Mouse (Mus musculus): ENCODE results near the gene Bmf.

Gene Bmf

DNA sequence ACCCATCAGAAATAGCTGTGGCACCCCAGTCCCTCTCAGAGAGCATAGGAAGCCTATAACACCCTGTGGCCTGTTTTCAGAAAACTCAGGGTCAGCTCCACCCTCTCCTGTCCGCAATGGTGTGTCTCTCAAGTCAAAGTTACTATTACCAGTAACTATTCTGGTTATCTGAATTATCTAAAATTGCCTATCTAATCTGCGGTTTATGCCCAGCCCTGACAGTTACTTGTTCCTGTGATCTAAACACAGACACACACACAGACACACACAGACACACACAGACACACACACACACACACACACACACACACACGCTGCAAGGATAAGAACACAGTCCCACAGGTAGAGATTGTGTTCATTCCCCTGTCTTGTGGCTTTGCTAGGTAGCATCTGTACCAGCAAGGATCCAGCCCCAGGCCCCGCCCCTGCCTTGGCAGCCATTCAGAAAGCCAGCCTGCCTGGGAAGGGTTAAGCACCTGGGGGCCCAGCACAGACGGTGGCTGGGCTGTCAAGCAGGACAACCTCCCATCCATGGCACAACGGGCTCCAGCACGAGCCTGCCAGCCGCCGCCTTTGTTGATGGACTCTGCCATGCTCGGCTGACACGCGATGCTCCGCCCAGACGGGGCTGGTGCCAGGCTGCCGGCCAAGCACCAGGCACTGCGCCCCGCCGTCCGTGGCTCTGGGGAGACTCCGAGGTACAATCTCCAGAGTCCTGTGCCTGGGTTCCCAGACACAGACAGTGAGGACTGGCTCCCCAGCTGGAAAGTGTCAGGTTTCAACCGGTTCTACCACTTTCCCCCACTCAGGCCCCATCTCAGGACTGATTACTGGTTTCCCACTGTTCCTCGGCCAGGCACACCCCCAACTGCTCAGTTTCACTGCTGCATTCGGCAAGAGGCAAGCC lies 5.3 kb downstream of the Bmf start:
- DNase-seq, result peak; percentile 88

- peak; percentile 42 for DNase-seq
Observed at GRCm38 (mm10) chr2:118542971-118543573, 6.4 kb downstream of the Bmf start.

GRCm38 (mm10) chr2:118541716-118542115 lies 7.8 kb downstream of the Bmf start:
- DNase-seq, result peak; percentile 22

DNA sequence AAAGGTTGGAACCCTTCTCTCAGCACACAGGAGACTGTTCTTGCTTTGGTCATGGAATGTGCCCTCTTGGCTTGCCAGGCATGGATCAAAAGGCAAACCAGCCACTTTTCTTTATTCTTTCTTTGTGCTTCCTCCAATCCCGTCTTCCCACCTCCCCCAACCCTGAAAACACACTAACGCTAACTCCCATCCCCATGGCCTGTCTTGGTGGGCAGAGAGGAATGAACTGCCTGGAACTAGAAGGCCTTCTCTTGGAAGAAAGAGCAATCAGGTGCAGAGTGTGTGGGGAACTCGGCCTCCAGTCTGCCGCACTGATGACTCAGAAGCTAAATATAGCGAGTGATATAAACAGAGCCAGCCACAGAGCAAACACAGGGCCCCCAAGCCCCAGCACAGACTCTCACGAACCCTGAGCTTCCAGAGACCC lies 8.8 kb downstream of the Bmf start:
- DNase-seq, result peak; percentile 68

DNA sequence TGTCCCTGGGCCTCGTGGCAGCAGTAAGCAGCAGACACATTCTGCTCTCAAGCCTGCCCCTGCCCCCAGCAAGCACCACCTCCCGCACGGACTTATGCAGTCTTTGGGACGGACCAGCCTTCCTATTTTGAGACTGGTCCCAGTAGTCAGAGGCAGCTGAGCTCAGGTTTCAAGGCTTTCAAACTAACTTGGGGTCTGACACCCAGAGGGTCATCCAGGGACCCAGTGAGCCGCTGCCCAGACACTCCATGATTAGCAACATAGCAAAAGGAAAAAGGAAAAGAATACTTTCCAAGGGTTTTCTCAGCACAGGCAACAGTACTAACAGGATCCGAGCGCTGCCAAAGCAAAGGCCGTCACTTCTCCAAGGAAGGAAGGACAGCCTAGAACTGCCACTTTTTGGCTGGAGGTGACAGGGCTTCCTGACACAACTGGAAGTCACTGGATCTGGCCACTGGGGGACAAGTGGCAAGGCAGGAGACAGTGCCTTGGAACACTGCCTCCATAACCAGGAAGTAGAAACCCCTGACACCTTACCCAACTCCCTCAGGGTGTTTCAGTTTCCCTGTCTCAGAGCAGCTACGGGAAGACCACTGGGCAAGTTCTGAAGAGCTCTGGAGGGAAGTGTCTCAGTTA lies 9.5 kb downstream of the Bmf start:
- DNase-seq, result peak; percentile 34

DNA sequence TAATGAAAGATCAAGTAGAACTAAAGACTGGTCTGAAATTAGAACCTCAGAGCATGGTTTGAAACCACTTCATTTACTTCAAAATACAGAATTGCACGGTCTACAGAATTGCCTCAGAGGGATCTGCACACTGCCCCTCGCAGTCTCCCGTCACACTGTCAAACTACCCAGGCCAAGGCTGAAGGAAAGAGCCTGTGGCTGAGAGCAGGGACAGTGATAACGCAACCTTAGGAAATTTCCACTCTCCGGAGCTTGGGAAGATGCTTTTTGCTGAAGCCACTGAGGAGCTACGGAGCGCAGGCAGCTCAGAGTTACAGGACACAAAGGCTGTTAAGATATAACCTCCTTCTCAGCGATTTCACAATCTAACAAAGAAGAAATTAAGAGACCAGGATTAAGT lies 10.4 kb downstream of the Bmf start:
- no peak for DNase-seq

- DNase-seq, result peak; percentile 7
Observed at GRCm38 (mm10) chr2:118537226-118537625, 12.3 kb downstream of the Bmf start.

GRCm38 (mm10) chr2:118536553-118536952 lies 12.9 kb downstream of the Bmf start:
- peak; percentile 47 for DNase-seq

DNA sequence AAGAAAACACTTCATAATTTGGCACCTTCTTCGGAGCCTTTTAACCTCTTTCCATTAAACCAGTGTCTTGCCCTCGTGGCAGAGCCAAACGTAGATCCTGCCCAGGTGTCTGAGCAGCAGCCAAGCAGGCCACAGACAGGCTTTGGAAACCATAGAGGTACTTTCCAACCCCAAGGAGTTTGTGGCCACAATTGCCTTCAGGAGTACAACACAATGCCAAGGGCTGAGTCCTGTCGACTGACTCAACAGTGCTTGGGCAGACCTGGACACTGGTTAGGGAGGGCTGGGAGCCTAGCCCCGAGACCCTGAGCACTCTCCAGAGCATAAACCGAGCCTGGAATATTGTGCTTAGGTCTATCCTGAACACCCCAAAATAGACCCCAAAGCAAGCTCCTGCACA lies 13.4 kb downstream of the Bmf start:
- peak; percentile 27 for DNase-seq

DNA sequence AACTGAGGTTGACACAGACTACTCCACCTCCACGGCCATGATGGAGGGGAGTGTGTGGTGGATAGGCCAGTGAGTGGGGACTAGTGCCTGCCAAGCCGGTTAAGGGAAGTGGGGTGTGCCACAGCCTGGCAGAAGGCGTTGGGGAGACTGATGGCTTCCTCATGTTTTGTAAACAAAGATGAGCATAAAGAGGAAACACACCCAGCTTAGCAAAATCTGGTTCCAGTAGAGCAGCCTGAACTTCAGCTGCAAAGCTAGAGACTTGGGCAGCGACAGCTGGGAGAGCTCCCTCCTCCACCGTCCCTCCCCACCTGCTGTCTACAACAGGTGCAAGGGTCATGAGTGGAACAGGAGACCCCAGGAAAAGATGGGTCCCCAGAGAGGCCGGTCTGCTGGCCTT lies 15.5 kb downstream of the Bmf start:
- DNase-seq, result no peak

DNA sequence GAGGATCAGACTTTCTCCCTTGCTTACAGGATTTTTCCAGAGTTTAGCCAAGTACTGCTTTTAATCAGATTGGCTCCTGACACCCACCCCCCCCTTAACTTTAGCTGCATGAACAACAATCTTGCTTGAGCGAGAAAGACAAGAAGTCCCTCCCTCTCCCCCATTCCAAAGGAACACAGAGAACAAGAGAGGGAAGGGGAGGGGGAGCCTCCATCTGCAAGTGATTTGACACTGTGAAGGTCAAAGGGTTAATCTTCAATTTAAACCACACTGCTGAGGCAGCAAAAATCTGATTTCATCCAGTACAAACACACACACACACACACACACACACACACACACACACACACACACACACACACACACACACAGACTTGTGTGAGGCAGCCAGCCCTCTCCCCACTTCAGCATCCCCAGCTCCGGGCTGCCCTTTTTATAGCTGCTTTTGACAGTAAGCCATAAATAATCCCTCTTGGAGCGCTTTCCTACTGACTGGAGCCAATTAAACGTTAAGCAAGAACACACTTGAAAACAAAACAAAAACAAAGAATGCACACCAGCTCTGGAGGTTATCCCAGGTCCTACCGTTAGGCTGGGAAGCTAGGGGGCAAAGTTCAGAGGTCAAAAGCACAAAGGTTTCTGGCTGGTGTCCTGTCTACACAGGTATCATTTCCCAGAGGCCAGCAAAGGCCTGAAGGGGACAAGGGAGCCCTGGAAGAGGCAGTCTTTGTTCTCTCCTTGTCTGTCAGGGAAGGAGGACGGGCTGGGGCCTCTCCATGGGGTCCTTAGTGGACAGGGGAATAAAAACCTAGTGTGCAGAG lies 16.4 kb downstream of the Bmf start:
- DNase-seq, result no peak

- DNase-seq, result no peak
Observed at GRCm38 (mm10) chr2:118532401-118532800, 17.1 kb downstream of the Bmf start.

- no peak for DNase-seq
Observed at GRCm38 (mm10) chr2:118529466-118530181, 19.9 kb downstream of the Bmf start.

DNA sequence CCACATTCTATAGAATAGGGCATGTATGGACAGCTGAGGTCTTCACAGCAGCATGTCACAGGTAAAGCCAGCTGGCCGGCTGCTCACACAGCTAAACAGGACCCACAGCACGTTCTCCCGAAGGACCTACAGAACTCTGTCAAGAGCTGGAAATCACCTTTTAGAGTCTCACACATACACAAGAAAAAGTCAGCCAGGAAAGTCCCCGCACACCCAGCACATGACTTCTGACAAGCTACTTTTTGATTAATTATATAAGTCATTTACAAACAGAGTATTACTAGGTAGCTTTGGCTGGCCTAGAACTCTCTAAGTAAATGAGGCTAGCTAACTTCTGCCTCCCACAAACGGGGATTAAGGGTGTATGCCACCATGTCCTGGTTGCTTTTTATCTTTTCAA lies 22.9 kb downstream of the Bmf start:
- DNase-seq, result no peak

- no peak for DNase-seq
Observed at GRCm38 (mm10) chr2:118524811-118525210, 24.7 kb downstream of the Bmf start.

DNA sequence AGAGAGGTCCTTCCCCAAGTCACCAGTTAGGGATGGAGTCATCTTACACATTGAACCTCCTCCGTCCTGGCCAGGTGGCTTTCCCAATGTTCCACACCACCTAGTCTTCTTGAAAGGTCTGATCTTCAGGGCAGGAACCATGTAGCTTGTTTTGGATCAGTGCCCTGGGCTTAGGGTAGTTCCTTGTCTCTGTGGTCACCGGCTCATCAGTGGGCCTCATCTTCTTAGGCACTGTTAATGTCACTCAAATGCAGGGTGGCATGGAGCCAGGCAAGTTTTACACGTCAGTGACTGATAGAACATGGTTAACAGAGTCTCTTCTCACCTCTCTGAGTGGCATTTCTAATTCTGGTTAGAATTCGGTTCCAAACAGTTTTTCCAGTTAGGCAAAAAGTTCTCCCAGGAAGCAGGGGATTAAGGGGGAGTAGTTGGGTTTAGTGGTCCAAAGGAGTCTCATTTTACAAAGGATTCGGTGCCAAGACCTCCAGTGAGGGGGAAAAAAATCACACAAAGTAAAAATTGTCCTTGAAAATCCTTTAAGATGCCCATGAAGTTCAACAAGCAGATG lies 26.2 kb downstream of the Bmf start:
- no peak for DNase-seq

- no peak for DNase-seq
Observed at GRCm38 (mm10) chr2:118522265-118522664, 27.2 kb downstream of the Bmf start.

DNA sequence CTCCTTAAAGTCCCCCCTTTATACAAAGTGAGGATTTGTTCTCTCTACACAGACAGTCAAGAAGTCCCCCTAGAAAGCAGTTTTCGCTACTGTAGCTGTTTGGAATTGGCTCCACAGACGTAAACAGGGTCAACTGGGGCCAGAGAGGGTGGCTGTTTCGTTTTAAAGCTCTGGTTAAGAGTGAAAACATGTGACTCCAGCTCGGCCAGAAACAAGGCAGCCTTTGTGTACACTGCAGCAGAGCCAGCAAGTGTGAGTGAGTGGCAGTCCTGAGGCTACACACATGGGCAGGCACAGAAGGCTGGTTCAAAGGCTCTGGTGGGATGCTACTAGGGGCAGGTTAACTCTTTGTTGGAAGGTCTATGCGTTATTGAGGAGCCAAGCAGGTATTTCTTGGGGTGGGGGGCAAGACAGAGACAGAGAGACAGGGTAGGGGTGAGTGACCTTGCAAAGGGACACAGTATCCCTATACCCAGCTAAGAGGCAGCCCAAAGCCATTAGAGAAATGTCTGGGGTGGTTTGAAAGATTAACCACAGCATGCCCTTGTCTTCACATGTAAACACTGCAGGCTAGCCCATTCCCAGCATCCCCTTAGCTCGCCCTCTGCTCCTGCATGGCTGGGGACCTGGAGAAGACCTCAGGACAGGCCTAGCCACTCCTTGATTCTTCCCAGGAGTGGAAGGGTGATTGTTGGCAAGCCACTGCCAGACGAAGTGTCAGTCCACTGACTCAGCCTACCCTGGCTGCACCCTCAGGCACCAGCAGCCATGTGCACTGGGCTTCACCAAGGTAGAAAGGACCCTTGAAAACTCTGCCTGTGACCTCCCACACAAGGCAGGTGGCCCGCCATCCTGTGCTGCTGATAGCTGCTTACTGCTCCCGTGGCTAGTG lies 29.2 kb downstream of the Bmf start:
- no peak for DNase-seq

- no peak for DNase-seq
Observed at GRCm38 (mm10) chr2:118512418-118513377, 36.8 kb downstream of the Bmf start.
